Mouse (Mus musculus) hindbrain, postnatal 0 days (tissue): ENCODE data around the gene Fgf9. TPM values are rescaled to one million over a fixed set of nuclear protein-coding genes. Genes with fewer than 3 reads are reported as not detected.

Experiments
- ATAC-seq: fragments of 200-750 bp; cut with Nextera tagmentation; 2 replicates; pipeline ENCODE4 v1.8.0; 2017; ENCODE audit warnings: mild to moderate bottlenecking, moderate TSS enrichment, moderate library complexity
- DNase-seq: peaks from one replicate; pipeline ENCODE4 v3.0.0-alpha.2; 2015; ENCODE audit warnings: low spot score
- H3K27ac ChIP-seq: fragments of 300-500 bp; sonication (generic); 2 replicates; pipeline ENCODE4 v1.5.1; 2014; ENCODE audit warnings: mild to moderate bottlenecking
- H3K27me3 ChIP-seq: fragments of 300-500 bp; sonication (generic); 2 replicates; pipeline ENCODE4 v1.6.1; 2014; ENCODE audit warnings: low read length, mixed read lengths; ENCODE audit not compliant: insufficient read depth
- H3K36me3 ChIP-seq: fragments of 300-500 bp; sonication (generic); 2 replicates; pipeline ENCODE4 v1.6.1; 2014; ENCODE audit warnings: low read length, mixed read lengths; ENCODE audit not compliant: insufficient read depth
- H3K4me1 ChIP-seq: fragments of 300-500 bp; sonication (generic); 2 replicates; pipeline ENCODE4 v1.6.1; 2014; ENCODE audit warnings: antibody characterized with exemption, low read length, mixed read lengths; ENCODE audit not compliant: insufficient read depth
- H3K4me2 ChIP-seq: fragments of 300-500 bp; sonication (generic); 2 replicates; pipeline ENCODE4 v1.6.1; 2014; ENCODE audit warnings: low read depth, mild to moderate bottlenecking, low read length, moderate library complexity, mixed read lengths
- H3K4me3 ChIP-seq: fragments of 300-500 bp; sonication (generic); 2 replicates; pipeline ENCODE4 v1.5.1; 2014; ENCODE audit warnings: low read length
- H3K9ac ChIP-seq: fragments of 300-500 bp; sonication (generic); replicated peaks from 2 replicates; pipeline ENCODE4 v1.6.1; 2014; ENCODE audit warnings: mild to moderate bottlenecking, low read length, moderate library complexity, mixed read lengths
- H3K9me3 ChIP-seq: fragments of 300-500 bp; sonication (generic); 2 replicates; pipeline ENCODE4 v1.6.1; 2016; ENCODE audit warnings: low read length, mixed read lengths
- CTCF ChIP-seq: IDR thresholded peaks from 2 replicates; pipeline ENCODE4 v1.5.1; 2016; ENCODE audit warnings: antibody characterized with exemption, control low read depth, low read depth
- WGBS: fragments of 180-500 bp; shearing (Covaris S2); extraction: QIAGEN DNeasy Blood & Tissue Kit; methylation state at CpG from one replicate; pipeline ENCODE4 v1.1.7; 2014; 5-methylcytosine and 5-hydroxymethylcytosine counted together
- polyA plus RNA-seq: library from polyadenylated mRNA; unstranded; fragments of >200 nt; fragmentation: Nextera tagmentation; extraction: Ambion mirVana; gene quantifications from 2 replicates; pipeline ENCODE4 v1.2.1, GENCODE M21; 2015
- total RNA-seq: library from RNA; depleted of rRNA; stranded (reverse); fragments of >200 nt; gene quantifications from 2 replicates; pipeline ENCODE4 v1.2.3, GENCODE M21; 2014

Gene Fgf9
- total and polyA plus RNA-seq, 2 experiments from 2014 or later, result 12.4 to 24.2 TPM

GRCm38 (mm10) chr14:58074621-58075432 lies 4.5 kb downstream of the Fgf9 start:
- H3K4me3 ChIP-seq, result peak overlapping the region; percentile 58
- peak; percentile 39 for ATAC-seq
- peaks cover 5% of the 10 kb centered on the region; the same call in 1 of the 2 replicates for H3K4me1 ChIP-seq
- H3K9me3 ChIP-seq, result no peaks in the 10 kb centered on the region
- H3K27ac ChIP-seq, result peak overlapping the region; percentile 84
- H3K36me3 ChIP-seq, result no peaks in the 10 kb centered on the region
- peak overlapping the region; percentile 69 for H3K9ac ChIP-seq
- 0% methylated on average over 61 of the region's 61 CpGs for WGBS
- peak overlapping the region; percentile 95 for H3K4me2 ChIP-seq
- peak; percentile 6; the same call in 1 of the 2 replicates for TF ChIP-seq CTCF
- no peaks in the 10 kb centered on the region for H3K27me3 ChIP-seq
- peak; percentile 67 for DNase-seq

- Histone ChIP-seq H3K4me3 (peak overlapping the region; percentile 58), H3K4me2 (peak overlapping the region; percentile 95), H3K36me3 (no peaks in the 10 kb centered on the region), H3K27me3 (no peaks in the 10 kb centered on the region), H3K4me1 (peaks cover 2% of the 10 kb centered on the region; the same call in 1 of the 2 replicates), H3K9ac (peak overlapping the region; percentile 69), H3K9me3 (no peaks in the 10 kb centered on the region), H3K27ac (peak overlapping the region; percentile 84)
- peak; percentile 33 for ATAC-seq
- peak; percentile 53 for DNase-seq
- TF ChIP-seq CTCF, result peak; percentile 40
- 1% methylated on average over 31 of the region's 31 CpGs for WGBS
Observed at GRCm38 (mm10) chr14:58075433-58076029, 5.2 kb downstream of the Fgf9 start.

GRCm38 (mm10) chr14:58076030-58076521 lies 5.7 kb downstream of the Fgf9 start:
- no peaks in the 10 kb centered on the region for H3K4me1 ChIP-seq
- no peaks in the 10 kb centered on the region for H3K9me3 ChIP-seq
- peak overlapping the region; percentile 69 for H3K9ac ChIP-seq
- WGBS, result under 1% methylated on average over 35 of the region's 40 CpGs
- no peak for TF ChIP-seq CTCF
- peak; percentile 89 for DNase-seq
- peak overlapping the region; percentile 84 for H3K27ac ChIP-seq
- H3K27me3 ChIP-seq, result no peaks in the 10 kb centered on the region
- peak overlapping the region; percentile 58 for H3K4me3 ChIP-seq
- H3K36me3 ChIP-seq, result no peaks in the 10 kb centered on the region
- peak overlapping the region; percentile 95 for H3K4me2 ChIP-seq
- ATAC-seq, result peak; percentile 86

GRCm38 (mm10) chr14:58076726-58077255 lies 6.4 kb downstream of the Fgf9 start:
- DNase-seq (no peak), ATAC-seq (no peak)
- peak overlapping the region; percentile 95 for H3K4me2 ChIP-seq
- 7% methylated on average over 14 of the region's 14 CpGs for WGBS
- no peaks in the 10 kb centered on the region for H3K4me1 ChIP-seq
- no peak for TF ChIP-seq CTCF
- H3K9ac ChIP-seq, result peak overlapping the region; percentile 69
- H3K36me3 ChIP-seq, result no peaks in the 10 kb centered on the region
- H3K4me3 ChIP-seq, result peak overlapping the region; percentile 58
- H3K27me3 ChIP-seq, result no peaks in the 10 kb centered on the region
- H3K9me3 ChIP-seq, result no peaks in the 10 kb centered on the region
- peak overlapping the region; percentile 84 for H3K27ac ChIP-seq

GRCm38 (mm10) chr14:58079471-58079870 lies 9.1 kb downstream of the Fgf9 start:
- no peak for ATAC-seq
- DNase-seq, result no peak
- H3K9ac ChIP-seq, result no peak overlapping the region

GRCm38 (mm10) chr14:58081955-58082354 lies 11.6 kb downstream of the Fgf9 start:
- no peaks in the 10 kb centered on the region for H3K4me1 ChIP-seq
- DNase-seq (no peak), ATAC-seq (no peak)
- H3K9ac ChIP-seq, result no peak overlapping the region
- H3K9me3 ChIP-seq, result no peaks in the 10 kb centered on the region
- H3K4me2 ChIP-seq, result no peak overlapping the region
- no peaks in the 10 kb centered on the region for H3K27me3 ChIP-seq
- no peak overlapping the region for H3K4me3 ChIP-seq
- WGBS, result 61% methylated on average over 1 of the region's 1 CpGs
- H3K27ac ChIP-seq, result no peak overlapping the region
- no peak for TF ChIP-seq CTCF
- H3K36me3 ChIP-seq, result no peaks in the 10 kb centered on the region

More at GRCm38 (mm10) chr14:58079471-58079870, 9.1 kb downstream of the Fgf9 start:
- no peak overlapping the region for H3K4me3 ChIP-seq
- H3K4me1 ChIP-seq, result no peaks in the 10 kb centered on the region
- WGBS, result 79% methylated on average over 2 of the region's 2 CpGs
- no peaks in the 10 kb centered on the region for H3K9me3 ChIP-seq
- H3K27ac ChIP-seq, result no peak overlapping the region
- H3K27me3 ChIP-seq, result no peaks in the 10 kb centered on the region
- H3K36me3 ChIP-seq, result no peaks in the 10 kb centered on the region
- TF ChIP-seq CTCF, result no peak
- H3K4me2 ChIP-seq, result no peak overlapping the region
